Mouse (Mus musculus) stomach, embryonic 15.5 days (tissue): ENCODE measurements around the gene Klhl20. TPM values are rescaled to one million over a fixed set of nuclear protein-coding genes. Genes with fewer than 3 reads are reported as not detected.
"Not testable (repeated sequence)": the region's sequence is repeated elsewhere in the genome, so short reads cannot be mapped to it uniquely, and the experiment has no call there.

ENCODE experiments used
- ATAC-seq: fragments of 200-750 bp; cut with Nextera tagmentation; 2 replicates; pipeline ENCODE4 v1.8.0; 2017; ENCODE audit warnings: low read depth, moderate number of reproducible peaks, moderate TSS enrichment; ENCODE audit not compliant: insufficient read depth, low FRiP score
- H3K27ac ChIP-seq: fragments of 300-500 bp; sonication (generic); 2 replicates; pipeline ENCODE4 v1.5.1; 2015; ENCODE audit warnings: mild to moderate bottlenecking, inconsistent platforms
- H3K27me3 ChIP-seq: fragments of 300-500 bp; sonication (generic); replicated peaks from 2 replicates; pipeline ENCODE4 v1.6.1; 2015; ENCODE audit warnings: inconsistent platforms
- H3K36me3 ChIP-seq: fragments of 300-500 bp; sonication (generic); 2 replicates; pipeline ENCODE4 v1.6.1; 2015; ENCODE audit warnings: inconsistent platforms
- H3K4me1 ChIP-seq: fragments of 300-500 bp; sonication (generic); 2 replicates; pipeline ENCODE4 v1.6.1; 2015; ENCODE audit warnings: inconsistent platforms
- H3K4me2 ChIP-seq: fragments of 300-500 bp; sonication (generic); 2 replicates; pipeline ENCODE4 v1.6.1; 2015; ENCODE audit warnings: mild to moderate bottlenecking, inconsistent platforms
- H3K4me3 ChIP-seq: fragments of 300-500 bp; sonication (generic); replicated peaks from 2 replicates; pipeline ENCODE4 v1.5.1; 2015; ENCODE audit warnings: inconsistent platforms
- H3K9ac ChIP-seq: fragments of 300-500 bp; sonication (generic); 2 replicates; pipeline ENCODE4 v1.6.1; 2015; ENCODE audit warnings: inconsistent platforms
- H3K9me3 ChIP-seq: fragments of 300-500 bp; sonication (generic); 2 replicates; pipeline ENCODE4 v1.6.1; 2016; ENCODE audit warnings: inconsistent platforms
- WGBS: fragments of 180-500 bp; shearing (Covaris S2); methylation state at CpG from one replicate; pipeline ENCODE4 v1.1.7; 2015; 5-methylcytosine and 5-hydroxymethylcytosine counted together
- polyA plus RNA-seq: library from polyadenylated mRNA; unstranded; fragments of >200 nt; fragmentation: Nextera tagmentation; extraction: Ambion mirVana; gene quantifications from 2 replicates; pipeline ENCODE4 v1.2.1, GENCODE M21; 2015

The Klhl20 gene
- 13.3 and 13.6 TPM in 2 replicates for polyA plus RNA-seq

DNA sequence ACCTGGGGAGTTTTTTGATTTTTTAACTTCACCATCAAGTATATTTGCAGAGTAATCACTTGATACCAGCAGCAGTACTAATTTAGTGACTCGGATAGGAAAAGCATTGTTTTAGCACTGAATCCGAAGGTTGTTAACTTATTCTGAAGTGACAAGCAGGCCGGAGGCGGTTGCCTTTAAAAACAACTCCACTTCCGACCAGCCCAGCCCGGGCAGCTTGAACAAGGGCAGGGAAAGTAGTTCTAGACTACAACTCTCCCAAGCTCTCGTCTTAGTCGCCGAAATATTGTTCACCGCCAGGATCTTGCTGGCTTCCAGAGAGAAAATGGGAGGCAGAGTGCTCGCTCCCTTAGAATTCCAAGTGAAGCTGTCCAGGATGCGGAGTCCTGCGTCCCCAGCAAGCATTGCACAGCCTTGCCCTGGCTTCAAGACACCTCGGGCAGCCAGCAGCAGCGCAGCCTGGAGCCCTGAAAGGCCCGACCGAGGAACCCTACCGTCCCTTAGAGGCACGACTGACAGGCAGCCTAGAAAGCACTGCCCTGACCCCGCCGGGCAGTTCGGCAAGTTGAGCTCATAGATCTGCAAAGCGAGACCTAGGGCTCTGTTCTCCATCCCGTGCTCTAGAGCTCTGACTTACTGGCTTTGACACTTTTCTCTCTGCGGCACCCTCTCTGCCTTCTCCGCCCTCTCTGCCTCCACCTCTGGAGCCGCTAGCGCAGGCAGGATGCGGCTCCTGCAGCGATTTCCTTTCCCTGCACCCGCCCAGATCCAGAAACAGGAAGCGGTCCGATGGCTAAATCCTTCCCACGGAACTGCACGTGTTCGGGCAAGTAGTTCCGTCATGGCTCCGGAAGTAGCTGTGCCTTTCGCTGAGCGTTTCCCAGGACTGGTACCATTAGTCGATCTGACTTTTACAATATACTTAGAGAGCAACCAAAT, at the start of gene Klhl20:
Gene Klhl20, minus strand, starts transcription at position 786 of the 939 bp plus-strand sequence.
- Histone ChIP-seq H3K9me3 (no peaks in the 10 kb centered on the region), H3K27me3 (no peaks in the 10 kb centered on the region), H3K9ac (peak within 1 kb of the TSS; percentile 80), H3K4me2 (peak within 1 kb of the TSS; percentile 79), H3K27ac (peak within 1 kb of the TSS; percentile 87), H3K4me3 (peak within 1 kb of the TSS; percentile 65), H3K4me1 (no peaks in the 10 kb centered on the region), H3K36me3 (no peaks in the 10 kb centered on the region)
- ATAC-seq = peak; percentile 94
- 2% methylated on average over 41 of the region's 41 CpGs for WGBS

- no peaks in the 10 kb centered on the region for H3K27me3 ChIP-seq
- H3K4me3 ChIP-seq = no peak overlapping the region
- no peaks in the 10 kb centered on the region for H3K9me3 ChIP-seq
- no peak overlapping the region for H3K9ac ChIP-seq
- H3K4me1 ChIP-seq = no peaks in the 10 kb centered on the region
- no peak overlapping the region for H3K27ac ChIP-seq
- H3K4me2 ChIP-seq = no peak overlapping the region
- no peaks in the 10 kb centered on the region for H3K36me3 ChIP-seq
- 51% methylated on average over 8 of the region's 8 CpGs for WGBS
- ATAC-seq = no peak
Observed at GRCm38 (mm10) chr1:161180674-161181073, 49.4 kb upstream of the Klhl20 start.

DNA sequence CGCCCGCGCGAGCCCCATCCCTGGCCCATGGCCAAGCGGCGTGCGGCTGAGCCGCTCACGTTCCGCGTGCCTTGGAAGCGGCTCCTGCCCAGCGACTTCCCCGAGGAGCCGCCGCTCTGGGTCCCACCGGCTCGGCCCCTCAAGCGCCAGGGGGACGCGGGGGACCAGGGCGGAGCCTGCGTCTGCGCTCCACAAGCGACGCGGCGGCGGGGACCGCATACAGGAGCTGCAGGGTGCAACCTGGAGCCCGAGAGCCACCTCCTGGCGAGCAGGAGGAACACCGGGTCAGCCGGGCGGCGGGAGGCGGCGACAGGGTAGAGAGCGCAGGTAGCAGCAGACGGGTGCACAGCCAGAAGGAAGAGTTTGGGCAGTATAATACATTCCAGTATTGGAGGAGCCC, 39.3 kb upstream of the Klhl20 start:
- H3K9ac ChIP-seq = no peak overlapping the region
- H3K27ac ChIP-seq = no peak overlapping the region
- no peaks in the 10 kb centered on the region for H3K4me1 ChIP-seq
- 1% methylated on average over 40 of the region's 40 CpGs for WGBS
- H3K36me3 ChIP-seq = no peaks in the 10 kb centered on the region
- peak; percentile 88 for ATAC-seq
- H3K4me2 ChIP-seq = peak overlapping the region; percentile 83
- peak overlapping the region; percentile 54 for H3K4me3 ChIP-seq
- no peaks in the 10 kb centered on the region for H3K9me3 ChIP-seq
- H3K27me3 ChIP-seq = 0 out of 2 replicates have a peak, but pooled peaks cover 4% of the 10 kb centered on the region

- Histone ChIP-seq H3K4me1 (no peaks in the 10 kb centered on the region), H3K4me3 (no peak overlapping the region), H3K9me3 (no peaks in the 10 kb centered on the region), H3K27me3 (no peaks in the 10 kb centered on the region), H3K27ac (no peak overlapping the region), H3K9ac (no peak overlapping the region), H3K4me2 (no peak overlapping the region), H3K36me3 (no peaks in the 10 kb centered on the region)
- WGBS = 62% methylated on average over 4 of the region's 4 CpGs
- ATAC-seq = no peak
Observed at GRCm38 (mm10) chr1:161160266-161160665, 29.0 kb upstream of the Klhl20 start.

DNA sequence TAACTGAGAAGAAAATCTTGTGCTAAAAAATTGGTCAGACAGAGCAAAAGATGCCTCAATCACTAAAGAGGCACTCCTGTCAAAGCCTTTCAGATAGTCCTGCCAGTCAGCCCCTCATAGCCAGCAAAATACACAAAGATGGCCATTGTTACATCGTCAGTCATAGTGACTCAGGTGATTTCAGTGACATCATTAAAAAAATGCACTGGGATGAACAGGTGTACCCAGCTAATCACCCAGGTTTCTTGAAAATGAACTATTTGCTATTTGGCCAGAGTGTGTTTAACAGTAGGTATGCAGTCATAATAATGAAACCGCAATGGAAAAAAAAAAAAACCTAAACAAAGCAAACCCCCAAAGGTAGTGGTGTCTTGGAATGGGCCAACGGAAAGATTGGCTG, 27.9 kb upstream of the Klhl20 start, which contains the start of gene Tex50:
Gene Tex50, minus strand, starts transcription at position 101 of the 400 bp plus-strand sequence.
- Histone ChIP-seq H3K27ac (no peak within 1 kb of the TSS), H3K4me1 (no peaks in the 10 kb centered on the region), H3K36me3 (no peaks in the 10 kb centered on the region), H3K27me3 (no peaks in the 10 kb centered on the region), H3K9me3 (no peaks in the 10 kb centered on the region), H3K4me2 (no peak within 1 kb of the TSS), H3K4me3 (no peak within 1 kb of the TSS), H3K9ac (no peak within 1 kb of the TSS)
- ATAC-seq = no peak
- WGBS = 81% methylated on average over 3 of the region's 3 CpGs

DNA sequence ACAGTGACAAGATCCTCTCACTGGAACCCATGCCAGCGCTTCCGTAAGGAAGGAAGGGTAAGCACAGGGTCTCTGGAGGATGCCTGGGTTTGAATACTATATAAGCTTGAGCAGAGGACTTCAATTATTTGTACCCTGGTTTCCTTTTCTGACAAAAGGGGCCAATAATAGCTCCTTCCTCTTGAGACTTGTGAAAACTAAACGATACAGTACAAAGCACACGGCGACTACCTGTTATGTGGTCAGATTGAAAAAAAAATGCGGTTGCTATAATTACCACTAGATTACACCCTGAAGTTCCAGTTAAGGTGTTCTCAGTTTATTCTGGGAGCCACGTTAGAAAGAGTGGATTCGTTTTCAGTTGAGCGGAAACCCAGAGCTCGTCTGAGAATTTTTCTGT, 25.2 kb upstream of the Klhl20 start:
- Histone ChIP-seq H3K9me3 (no peaks in the 10 kb centered on the region), H3K27ac (no peak overlapping the region), H3K4me3 (no peak overlapping the region), H3K9ac (no peak overlapping the region), H3K27me3 (no peaks in the 10 kb centered on the region), H3K4me2 (no peak overlapping the region), H3K4me1 (no peaks in the 10 kb centered on the region), H3K36me3 (no peaks in the 10 kb centered on the region)
- 85% methylated on average over 10 of the region's 10 CpGs for WGBS
- no peak for ATAC-seq

DNA sequence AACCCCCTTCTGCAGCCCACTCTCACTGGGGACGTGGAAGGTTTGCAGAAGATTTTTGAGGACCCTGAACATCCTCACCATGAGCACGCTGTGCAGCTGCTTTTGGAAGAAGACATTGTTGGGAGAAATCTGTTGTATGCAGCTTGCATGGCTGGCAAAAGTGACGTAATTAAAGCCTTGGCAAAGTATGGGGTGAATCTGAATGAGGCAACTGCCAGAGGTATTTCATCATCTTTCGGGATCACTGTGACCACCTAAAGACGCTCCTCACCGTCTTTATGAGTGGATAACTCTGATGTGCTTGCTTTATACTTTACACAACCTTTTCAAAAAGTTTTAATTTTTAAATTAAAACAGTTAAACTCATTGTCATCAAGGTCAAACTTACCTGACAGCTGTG, 19.8 kb upstream of the Klhl20 start:
- no peak overlapping the region for H3K4me2 ChIP-seq
- whole genome bisulfite sequencing = 72% methylated on average over 6 of the region's 6 CpGs
- no peaks in the 10 kb centered on the region for H3K4me1 ChIP-seq

DNA sequence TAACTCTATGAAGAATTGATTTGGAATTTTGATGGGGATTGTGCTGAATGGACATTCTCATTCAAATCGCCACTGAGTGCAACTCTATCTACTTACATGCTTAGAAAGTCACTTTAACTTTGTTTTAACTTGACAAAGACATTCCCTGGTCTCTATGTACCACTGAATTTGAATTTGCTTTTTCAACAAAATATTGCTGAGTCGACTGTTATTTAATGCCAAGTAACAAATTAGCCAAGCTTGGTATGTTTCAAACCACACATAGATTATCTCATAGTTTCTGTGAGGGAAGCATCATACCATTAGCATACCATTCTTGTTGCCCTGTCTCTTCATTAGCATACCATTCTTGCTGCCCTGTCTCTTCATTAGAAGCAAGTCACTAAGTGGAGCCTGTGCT, 16.6 kb upstream of the Klhl20 start:
- Histone ChIP-seq H3K4me1 (no peaks in the 10 kb centered on the region), H3K4me2 (no peak overlapping the region), H3K9ac (no peak overlapping the region), H3K9me3 (no peaks in the 10 kb centered on the region), H3K27ac (no peak overlapping the region), H3K4me3 (no peak overlapping the region), H3K36me3 (no peaks in the 10 kb centered on the region), H3K27me3 (no peaks in the 10 kb centered on the region)
- WGBS = 72% methylated on average over 2 of the region's 2 CpGs
- ATAC-seq = no peak

More for the DNA sequence above, 19.8 kb upstream of the Klhl20 start:
- Histone ChIP-seq H3K27ac (no peak overlapping the region), H3K27me3 (no peaks in the 10 kb centered on the region), H3K36me3 (no peaks in the 10 kb centered on the region), H3K4me3 (no peak overlapping the region), H3K9me3 (no peaks in the 10 kb centered on the region), H3K9ac (no peak overlapping the region)
- no peak for ATAC-seq

DNA sequence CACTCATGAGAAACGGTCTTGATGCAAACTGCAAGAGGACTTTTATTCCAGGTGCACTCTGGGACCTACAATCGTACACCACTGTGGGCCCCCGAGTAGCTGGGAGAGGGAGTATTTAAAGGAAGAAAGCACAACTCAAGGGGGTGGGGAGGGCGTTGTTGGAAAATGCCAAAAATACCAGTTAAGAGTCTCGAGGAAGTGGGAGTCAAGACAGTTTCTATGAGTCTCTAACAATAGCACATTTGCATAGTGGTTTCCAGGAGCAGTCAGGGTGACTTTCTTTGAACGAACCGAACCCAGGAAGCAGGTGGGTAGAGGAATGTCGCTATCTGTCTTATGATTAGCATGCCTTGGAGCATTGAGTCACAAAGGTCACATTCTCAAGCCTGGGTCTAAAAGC, 14.3 kb upstream of the Klhl20 start:
- not testable (repeated sequence) for H3K27ac ChIP-seq, ATAC-seq, H3K9me3 ChIP-seq, H3K4me1 ChIP-seq, H3K36me3 ChIP-seq, H3K4me3 ChIP-seq, H3K27me3 ChIP-seq, H3K4me2 ChIP-seq, H3K9ac ChIP-seq
- 77% methylated on average over 8 of the region's 8 CpGs for WGBS

GRCm38 (mm10) chr1:161143216-161143615, 11.9 kb upstream of the Klhl20 start:
- Histone ChIP-seq H3K27me3 (no peaks in the 10 kb centered on the region), H3K4me2 (peak overlapping the region; percentile 72; the same call in 1 of the 2 replicates), H3K9ac (no peak overlapping the region), H3K27ac (no peak overlapping the region), H3K9me3 (no peaks in the 10 kb centered on the region), H3K36me3 (no peaks in the 10 kb centered on the region), H3K4me1 (no peaks in the 10 kb centered on the region), H3K4me3 (no peak overlapping the region)
- WGBS = 87% methylated on average over 7 of the region's 7 CpGs
- no peak for ATAC-seq

DNA sequence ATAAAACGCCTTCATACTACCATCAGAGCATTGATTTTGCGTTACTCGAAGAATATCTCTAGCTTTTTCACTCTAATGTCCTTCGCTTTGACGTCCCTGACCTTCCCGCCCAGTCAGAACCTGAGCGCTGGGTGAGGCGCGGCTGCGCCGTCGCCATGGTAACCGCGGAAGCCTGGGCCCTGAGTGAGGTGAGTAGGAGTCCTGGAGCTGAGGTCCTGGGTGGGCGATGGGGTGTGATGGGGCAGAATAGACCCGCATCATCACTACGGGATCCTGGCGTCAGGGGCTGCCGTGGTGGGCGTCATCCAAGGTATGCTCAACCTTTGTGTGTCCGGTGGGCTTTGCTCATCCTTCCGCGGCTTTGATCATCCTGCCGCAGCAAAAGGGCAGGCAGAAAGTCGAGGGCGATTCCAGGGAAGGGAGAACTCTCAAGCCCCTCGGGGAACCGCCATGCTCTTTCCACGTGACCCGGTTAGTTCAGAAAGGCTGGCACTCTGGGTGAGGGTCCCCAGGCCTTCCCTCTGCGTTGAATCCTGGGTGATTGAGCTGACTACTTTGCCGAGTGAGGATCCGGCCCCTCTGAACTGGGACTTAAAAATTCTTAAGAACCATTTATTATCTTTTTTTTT, 11.3 kb upstream of the Klhl20 start, which contains the start of gene Ankrd45:
Gene Ankrd45, plus strand, starts transcription at position 161 of the 629 bp plus-strand sequence.
- Histone ChIP-seq H3K27me3 (no peaks in the 10 kb centered on the region), H3K36me3 (no peaks in the 10 kb centered on the region), H3K9ac (no peak within 1 kb of the TSS), H3K4me1 (no peaks in the 10 kb centered on the region), H3K4me3 (peak within 1 kb of the TSS; percentile 39), H3K9me3 (no peaks in the 10 kb centered on the region), H3K4me2 (peak within 1 kb of the TSS; percentile 72), H3K27ac (no peak within 1 kb of the TSS)
- 6% methylated on average over 33 of the region's 33 CpGs for WGBS
- peak; percentile 77; the same call in 1 of the 2 replicates for ATAC-seq
